ENCODE assay signal across 24 mouse cellular contexts in genomic region chr1:36119426-36119825, GRCm38 (mm10). TPM values are rescaled to one million over a fixed set of nuclear protein-coding genes. Genes with fewer than 3 reads are reported as not detected.
A peak's percentile ranks its signal among the peaks of the same experiment; 100 is the strongest.
DNase-seq lines count a peak whose midpoint lies in the region; ATAC-seq and TF ChIP-seq lines count a peak whose summit lies in the region.
"Had no signal": no experiment of that assay in that cellular context is flagged by ENCODE, and none has a peak within 500 bp of the region (broad histone marks: within the 10 kb centered on the region; RNA-seq: fewer than 3 reads in every experiment).

No protein-coding gene starts in this region.

- H3K27ac ChIP-seq in heart, adult 2 months, result no peak overlapping the region
- H3K27ac ChIP-seq in kidney, adult 2 months (ENCODE audit: insufficient read depth, low read depth, low read length), result peak overlapping the region; percentile 31; the same call in 1 of the 2 replicates
- H3K27ac ChIP-seq in hindbrain, embryonic 16.5 days (ENCODE audit: low read depth, low read length), result no peak overlapping the region

- no peak overlapping the region for H3K4me2 ChIP-seq in hindbrain, embryonic 16.5 days (ENCODE audit: low read length)

- no peaks in the 10 kb centered on the region for H3K36me3 ChIP-seq in heart, adult 2 months (ENCODE audit: control insufficient read depth, insufficient read depth, low read length)
- H3K36me3 ChIP-seq in kidney, adult 2 months (ENCODE audit: control insufficient read depth, insufficient read depth, low read length), result no peaks in the 10 kb centered on the region
- no peaks in the 10 kb centered on the region for H3K36me3 ChIP-seq in hindbrain, embryonic 16.5 days (ENCODE audit: control insufficient read depth, insufficient read depth, low read length)
- H3K36me3 ChIP-seq: G1E had no signal

- no peaks in the 10 kb centered on the region for H3K4me1 ChIP-seq in heart, adult 2 months (ENCODE audit: control insufficient read depth, insufficient read depth, low read length)
- H3K4me1 ChIP-seq in kidney, adult 2 months (ENCODE audit: control insufficient read depth, insufficient read depth, low read length), result no peaks in the 10 kb centered on the region
- H3K4me1 ChIP-seq in hindbrain, embryonic 16.5 days (ENCODE audit: control insufficient read depth, insufficient read depth, low read depth, low read length), result no peaks in the 10 kb centered on the region

- TF ChIP-seq POLR2A in heart, adult 2 months (IDR thresholded peaks at IDR 0.05; ENCODE audit: insufficient read depth, low read depth, low read length), result no peak
- no peak for TF ChIP-seq POLR2A in kidney, adult 2 months (IDR thresholded peaks at IDR 0.05; ENCODE audit: low read depth, low read length)

- H3K9me3 ChIP-seq in hindbrain, embryonic 16.5 days (ENCODE audit: control insufficient read depth, low read length), result no peaks in the 10 kb centered on the region

- no peak overlapping the region for H3K4me3 ChIP-seq in heart, adult 2 months
- no peak overlapping the region for H3K4me3 ChIP-seq in kidney, adult 2 months (ENCODE audit: insufficient read depth, low read depth, low read length)
- H3K4me3 ChIP-seq in hindbrain, embryonic 16.5 days (ENCODE audit: low read length), result no peak overlapping the region

- WGBS in heart, adult 2 months, result 88% methylated on average over 4 of the region's 4 CpGs
- 81% methylated on average over 4 of the region's 4 CpGs for WGBS in kidney, adult 2 months
- WGBS in hindbrain, embryonic 16.5 days, result 88% methylated on average over 4 of the region's 4 CpGs

- no peaks in the 10 kb centered on the region for H3K79me2 ChIP-seq in heart, adult 2 months (replicated peaks; ENCODE audit: control insufficient read depth, insufficient read depth, low read length)

- no peaks in the 10 kb centered on the region for H3K27me3 ChIP-seq in heart, adult 2 months (ENCODE audit: control insufficient read depth, insufficient read depth, low read length)
- H3K27me3 ChIP-seq in kidney, adult 2 months (replicated peaks; ENCODE audit: control insufficient read depth, insufficient read depth, low read length), result no peaks in the 10 kb centered on the region
- no peaks in the 10 kb centered on the region for H3K27me3 ChIP-seq in hindbrain, embryonic 16.5 days (replicated peaks; ENCODE audit: control insufficient read depth, insufficient read depth, low read length)
- H3K27me3 ChIP-seq: CH12.LX, Patski had no signal

- intact Hi-C loops in heart, adult 2 months (cut with DNase I), result no loop called here

- peak; percentile 61 for DNase-seq in heart, adult 11 months
- DNase-seq in heart, adult 2 months, result no peak
- DNase-seq in kidney, adult 2 months, result no peak
- no peak for DNase-seq in kidney, postnatal 14 days
- DNase-seq in R1 (ENCODE audit: low read depth, low spot score) (peak; percentile 60), ZHBTc4 (ENCODE audit: low read depth, low spot score) (peak; percentile 54)
- no peak for DNase-seq in cerebellum, postnatal 14 days
- DNase-seq: adrenal gland, adult 2 months; adrenal gland, adult 8-10 months; adrenal gland, postnatal 10 days; adrenal gland, postnatal 14 days; adrenal gland, postnatal 25 days; adrenal gland, postnatal 36 days; B cell, adult 2 months; cerebellum, adult 11 months; cerebellum, adult 11-12 months; cerebellum, adult 18-20 months; cerebellum, adult 2 months had no signal

- TF ChIP-seq CTCF in heart, adult 2 months (IDR thresholded peaks at IDR 0.05), result no peak
- no peak for TF ChIP-seq CTCF in kidney, adult 2 months (conservative IDR thresholded peaks at IDR 0.05; ENCODE audit: insufficient read depth, insufficient read length, low read depth, low read length)

- no peak for ATAC-seq in hindbrain, embryonic 16.5 days
- ATAC-seq: activated CD4-positive, CD25-positive, alpha-beta regulatory T cell, adult 4 months; CD4-positive, CD25-positive, alpha-beta regulatory T cell, adult 4 months; Patski had no signal

- TF ChIP-seq EP300 in heart, adult 2 months (IDR thresholded peaks at IDR 0.05; ENCODE audit: insufficient read depth, low read depth, low read length), result no peak

- H3K9ac ChIP-seq in heart, adult 2 months (ENCODE audit: low read depth, low read length), result no peak overlapping the region
- no peak overlapping the region for H3K9ac ChIP-seq in hindbrain, embryonic 16.5 days (ENCODE audit: low read depth, low read length)

RNA-seq across cellular contexts. Expression of gene Hs6st1, which starts 51.2 kb away (rescaled TPM):
- total RNA-seq in heart, adult 2 months (2021), result 10 to 100 TPM; 22.8 to 23.0 TPM
- 25.3 and 28.9 TPM in 2 replicates for polyA plus RNA-seq in heart, adult 2 months (2012; rRNA removed)
- polyA plus RNA-seq in kidney, adult 2 months (2012; rRNA removed), result 123 and 142 TPM in 2 replicates
- 9.5 and 11.7 TPM in 2 replicates for polyA plus RNA-seq in hindbrain, embryonic 16.5 days (2015; fragmentation: Nextera tagmentation; extraction: Ambion mirVana)

Comparison
In these comparisons a context has a peak if more than half of its experiments do, and no peak if none do; other contexts are left out.
1. DNase-seq: peak in heart, adult 11 months (single experiment), R1 (single experiment) and ZHBTc4 (single experiment); none in heart, adult 2 months (0 of 2), kidney, adult 2 months (single experiment), kidney, postnatal 14 days (single experiment) and cerebellum, postnatal 14 days (0 of 2).